Mouse (Mus musculus) thymus, postnatal 36 days (tissue): Measurements from ENCODE around the gene Magi1.

ENCODE experiments used
- DNase-seq, 2 experiments: peaks; one replicate each; pipeline ENCODE4 v3.0.0; 2022; ENCODE audit warnings: mixed read lengths in 2 of 2

Gene Magi1

GRCm38 (mm10) chr6:94155996-94156395 lies 127.7 kb downstream of the Magi1 start:
- no peak for DNase-seq

GRCm38 (mm10) chr6:94154854-94155601 lies 128.7 kb downstream of the Magi1 start:
- DNase-seq, result no peak

- DNase-seq, result no peak
Observed at GRCm38 (mm10) chr6:94152881-94153280, 130.8 kb downstream of the Magi1 start.

- DNase-seq, result no peak
Observed at GRCm38 (mm10) chr6:94150876-94151275, 132.8 kb downstream of the Magi1 start.

- no peak for DNase-seq
Observed at GRCm38 (mm10) chr6:94149800-94150199, 133.9 kb downstream of the Magi1 start.

- DNase-seq, result no peak
Observed at GRCm38 (mm10) chr6:94146206-94146493, 137.6 kb downstream of the Magi1 start.

- DNase-seq, result no peak
Observed at GRCm38 (mm10) chr6:94145430-94146205, 138.1 kb downstream of the Magi1 start.

GRCm38 (mm10) chr6:94142493-94142892 lies 141.2 kb downstream of the Magi1 start:
- no peak for DNase-seq

- DNase-seq, result no peak
Observed at GRCm38 (mm10) chr6:94141496-94141895, 142.2 kb downstream of the Magi1 start.

GRCm38 (mm10) chr6:94139952-94140414 lies 143.7 kb downstream of the Magi1 start:
- DNase-seq, result no peak

GRCm38 (mm10) chr6:94136693-94137092 lies 147.0 kb downstream of the Magi1 start:
- DNase-seq, result no peak

- no peak for DNase-seq
Observed at GRCm38 (mm10) chr6:94134159-94134558, 149.6 kb downstream of the Magi1 start.

GRCm38 (mm10) chr6:94131999-94132398 lies 151.7 kb downstream of the Magi1 start:
- no peak for DNase-seq

- DNase-seq, result no peak
Observed at GRCm38 (mm10) chr6:94130389-94130788, 153.3 kb downstream of the Magi1 start.

- no peak for DNase-seq
Observed at GRCm38 (mm10) chr6:94126763-94127162, 157.0 kb downstream of the Magi1 start.

GRCm38 (mm10) chr6:94125144-94125543 lies 158.6 kb downstream of the Magi1 start:
- no peak for DNase-seq

- DNase-seq, result no peak
Observed at GRCm38 (mm10) chr6:94124279-94124678, 159.4 kb downstream of the Magi1 start.

GRCm38 (mm10) chr6:94122566-94123150 lies 161.1 kb downstream of the Magi1 start:
- DNase-seq, result no peak

GRCm38 (mm10) chr6:94121488-94121887 lies 162.2 kb downstream of the Magi1 start:
- no peak for DNase-seq

GRCm38 (mm10) chr6:94116434-94117432 lies 167.0 kb downstream of the Magi1 start:
- DNase-seq, result no peak

- no peak for DNase-seq
Observed at GRCm38 (mm10) chr6:94111833-94112232, 171.9 kb downstream of the Magi1 start.

GRCm38 (mm10) chr6:94107401-94108107 lies 176.2 kb downstream of the Magi1 start:
- no peak for DNase-seq
